Mouse (Mus musculus) forebrain, embryonic 15.5 days (tissue): ENCODE measurements around the gene Bnc1. TPM values are rescaled to one million over a fixed set of nuclear protein-coding genes. Genes with fewer than 3 reads are reported as not detected.
A peak's percentile ranks its signal among the peaks of the same experiment; 100 is the strongest.

Experiments
- ATAC-seq: fragments of 200-750 bp; cut with Nextera tagmentation; replicated peaks from 2 replicates; pipeline ENCODE4 v1.8.0; 2017; ENCODE audit warnings: mild to moderate bottlenecking, moderate TSS enrichment, moderate library complexity
- H3K27ac ChIP-seq: fragments of 300-500 bp; sonication (generic); replicated peaks from 2 replicates; pipeline ENCODE4 v1.5.1; 2015; ENCODE audit warnings: mild to moderate bottlenecking, inconsistent platforms
- H3K27me3 ChIP-seq: fragments of 300-500 bp; sonication (generic); 2 replicates; pipeline ENCODE4 v1.6.1; 2015; ENCODE audit warnings: inconsistent platforms
- H3K36me3 ChIP-seq: fragments of 300-500 bp; sonication (generic); 2 replicates; pipeline ENCODE4 v1.6.1; 2015; ENCODE audit warnings: mild to moderate bottlenecking, inconsistent platforms
- H3K4me1 ChIP-seq: fragments of 300-500 bp; sonication (generic); 2 replicates; pipeline ENCODE4 v1.6.1; 2015; ENCODE audit warnings: inconsistent platforms
- H3K4me2 ChIP-seq: fragments of 300-500 bp; sonication (generic); replicated peaks from 2 replicates; pipeline ENCODE4 v1.6.1; 2015; ENCODE audit warnings: mild to moderate bottlenecking, inconsistent platforms
- H3K4me3 ChIP-seq: fragments of 300-500 bp; sonication (generic); 2 replicates; pipeline ENCODE4 v1.5.1; 2015; ENCODE audit warnings: mild to moderate bottlenecking, inconsistent platforms
- H3K9ac ChIP-seq: fragments of 300-500 bp; sonication (generic); replicated peaks from 2 replicates; pipeline ENCODE4 v1.6.1; 2015; ENCODE audit warnings: mild to moderate bottlenecking, inconsistent platforms
- H3K9me3 ChIP-seq: fragments of 300-500 bp; sonication (generic); 2 replicates; pipeline ENCODE4 v1.6.1; 2016; ENCODE audit warnings: inconsistent platforms
- WGBS: fragments of 180-500 bp; shearing (Covaris S2); methylation state at CpG from one replicate; pipeline ENCODE4 v1.1.7; 2015; ENCODE audit warnings: mixed read lengths; 5-methylcytosine and 5-hydroxymethylcytosine counted together
- polyA plus RNA-seq: library from polyadenylated mRNA; unstranded; fragments of >200 nt; fragmentation: Nextera tagmentation; extraction: Ambion mirVana; gene quantifications from 2 replicates; pipeline ENCODE4 v1.2.1, GENCODE M21; 2015

Gene Bnc1
- polyA plus RNA-seq, 1 experiment from 2014 or later: 0.05 TPM

DNA sequence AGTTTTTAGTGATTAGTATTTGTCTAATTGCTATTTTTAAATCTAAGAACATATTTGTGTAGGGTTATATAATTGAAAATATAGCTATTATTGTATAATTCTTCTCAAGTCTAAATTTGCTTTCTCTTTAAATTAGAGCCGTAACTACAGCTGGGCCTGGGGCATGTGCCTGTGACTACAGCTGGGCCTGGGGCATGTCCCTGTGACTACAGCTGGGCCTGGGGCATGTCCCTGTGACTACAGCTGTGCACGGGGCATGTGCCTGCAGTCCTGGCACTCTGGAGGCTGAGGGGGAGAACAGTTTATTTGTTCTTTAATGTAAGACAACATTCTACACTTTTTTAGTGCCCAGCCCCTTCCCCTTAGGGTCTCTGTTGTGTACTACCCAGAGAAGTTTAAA lies 12.1 kb upstream of the Bnc1 start:
- H3K27ac ChIP-seq: no peak overlapping the region
- ATAC-seq: no peak
- H3K4me3 ChIP-seq: no peak overlapping the region
- WGBS: 67% methylated on average over 2 of the region's 2 CpGs
- H3K4me1 ChIP-seq: no peaks in the 10 kb centered on the region
- no peak overlapping the region for H3K4me2 ChIP-seq
- no peaks in the 10 kb centered on the region for H3K9me3 ChIP-seq
- no peaks in the 10 kb centered on the region for H3K36me3 ChIP-seq
- H3K27me3 ChIP-seq: 0 out of 2 replicates have a peak, but pooled peaks cover 7% of the 10 kb centered on the region
- H3K9ac ChIP-seq: no peak overlapping the region

DNA sequence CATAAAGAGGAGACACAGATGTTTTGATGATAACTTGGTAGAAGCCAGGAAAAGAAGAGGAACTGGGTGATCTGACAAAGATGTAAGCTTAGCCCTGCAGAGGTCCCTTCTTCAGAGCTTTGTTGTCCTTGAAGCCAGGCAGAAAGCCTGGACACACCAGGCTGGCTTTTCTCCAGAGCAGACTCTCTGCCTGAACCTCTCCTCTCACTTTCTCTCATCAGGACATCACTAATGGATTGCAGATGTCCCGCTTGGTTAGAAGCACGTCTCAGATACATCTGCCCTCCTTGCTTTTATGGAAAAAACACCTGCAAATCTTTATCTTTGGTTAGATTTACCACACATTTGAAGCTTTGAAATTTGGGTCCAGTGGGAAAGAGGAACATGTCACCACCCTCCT lies 7.7 kb upstream of the Bnc1 start:
- no peak overlapping the region for H3K4me3 ChIP-seq
- no peak overlapping the region for H3K9ac ChIP-seq
- H3K27ac ChIP-seq: no peak overlapping the region
- ATAC-seq: no peak
- no peaks in the 10 kb centered on the region for H3K36me3 ChIP-seq
- H3K9me3 ChIP-seq: no peaks in the 10 kb centered on the region
- 79% methylated on average over 2 of the region's 2 CpGs for WGBS
- H3K4me2 ChIP-seq: no peak overlapping the region
- peaks cover 19% of the 10 kb centered on the region for H3K27me3 ChIP-seq
- H3K4me1 ChIP-seq: no peaks in the 10 kb centered on the region

DNA sequence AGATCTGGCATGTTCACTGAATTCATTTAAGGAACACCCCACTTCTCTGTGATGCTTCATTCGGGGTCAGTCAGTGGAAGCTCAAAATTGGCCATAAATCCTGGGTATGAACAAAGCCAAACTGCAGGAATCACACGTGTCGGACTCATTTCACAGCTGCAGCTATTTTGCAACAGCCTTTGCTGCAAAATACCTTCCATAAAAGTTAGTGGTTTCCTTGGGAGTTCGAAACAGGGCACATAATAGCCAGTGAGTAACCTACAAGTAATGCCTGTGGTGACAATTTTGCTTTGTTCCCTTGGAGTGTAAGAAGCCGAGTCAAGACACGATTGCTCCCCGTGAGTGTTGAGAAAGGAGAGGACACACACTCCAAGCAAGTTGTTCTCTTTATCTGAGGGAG lies 7.3 kb upstream of the Bnc1 start:
- 70% methylated on average over 7 of the region's 7 CpGs for WGBS
- no peak overlapping the region for H3K9ac ChIP-seq

DNA sequence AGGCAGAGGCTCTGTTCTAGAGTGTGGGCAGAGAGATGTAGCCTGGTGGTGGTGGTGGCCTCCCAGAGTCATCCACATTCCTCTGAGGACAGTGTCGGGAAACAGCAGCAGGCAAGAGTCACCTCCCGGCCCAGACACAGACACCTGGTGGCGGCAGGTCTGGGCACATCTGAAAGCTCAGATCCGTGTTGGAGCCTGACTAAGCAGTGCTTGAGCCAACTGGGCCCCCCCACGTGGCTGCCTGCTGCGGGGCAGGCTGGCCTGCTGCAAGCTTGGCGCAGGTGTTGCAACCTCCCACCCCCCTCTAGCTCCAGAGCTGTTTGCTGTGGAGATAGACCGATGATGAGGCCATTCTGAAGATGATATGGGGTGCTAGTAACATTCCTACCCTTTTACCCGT lies 3.9 kb upstream of the Bnc1 start:
- H3K9ac ChIP-seq: no peak overlapping the region
- no peaks in the 10 kb centered on the region for H3K9me3 ChIP-seq
- no peak overlapping the region for H3K27ac ChIP-seq
- no peak overlapping the region for H3K4me3 ChIP-seq
- no peak for ATAC-seq
- H3K27me3 ChIP-seq: peaks cover 53% of the 10 kb centered on the region
- peaks cover 18% of the 10 kb centered on the region for H3K4me1 ChIP-seq
- H3K4me2 ChIP-seq: no peak overlapping the region
- WGBS: 27% methylated on average over 9 of the region's 9 CpGs
- no peaks in the 10 kb centered on the region for H3K36me3 ChIP-seq

More for the DNA sequence above, 7.3 kb upstream of the Bnc1 start:
- H3K4me2 ChIP-seq: no peak overlapping the region
- no peak overlapping the region for H3K27ac ChIP-seq
- no peaks in the 10 kb centered on the region for H3K36me3 ChIP-seq
- no peaks in the 10 kb centered on the region for H3K4me1 ChIP-seq
- H3K4me3 ChIP-seq: no peak overlapping the region
- peaks cover 23% of the 10 kb centered on the region for H3K27me3 ChIP-seq
- H3K9me3 ChIP-seq: no peaks in the 10 kb centered on the region
- no peak for ATAC-seq

DNA sequence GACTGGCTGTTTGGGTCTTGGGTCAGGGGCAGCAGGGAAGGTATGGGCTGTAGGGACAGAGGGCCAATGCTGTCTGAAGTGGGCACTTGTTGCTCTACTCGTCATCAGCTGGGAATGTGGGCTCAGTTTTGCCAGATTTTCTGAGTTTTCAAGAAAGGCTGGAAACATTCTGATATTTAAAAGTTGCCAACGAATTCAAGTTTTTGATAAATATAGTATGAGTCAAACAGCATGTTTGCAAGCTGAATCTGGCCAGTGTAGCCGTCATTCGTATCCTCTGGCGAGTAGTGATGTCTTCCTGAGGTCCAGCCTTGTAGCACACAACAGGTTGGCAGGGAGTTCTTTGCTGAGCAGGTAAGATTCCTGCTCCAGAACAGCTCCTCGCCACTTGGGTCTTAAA lies 3.0 kb upstream of the Bnc1 start:
- Histone ChIP-seq H3K9ac (no peak overlapping the region), H3K4me2 (no peak overlapping the region), H3K9me3 (no peaks in the 10 kb centered on the region), H3K36me3 (no peaks in the 10 kb centered on the region), H3K4me1 (peaks cover 18% of the 10 kb centered on the region), H3K27ac (no peak overlapping the region), H3K4me3 (no peak overlapping the region), H3K27me3 (peaks cover 57% of the 10 kb centered on the region)
- no peak for ATAC-seq
- WGBS: 79% methylated on average over 6 of the region's 6 CpGs

DNA sequence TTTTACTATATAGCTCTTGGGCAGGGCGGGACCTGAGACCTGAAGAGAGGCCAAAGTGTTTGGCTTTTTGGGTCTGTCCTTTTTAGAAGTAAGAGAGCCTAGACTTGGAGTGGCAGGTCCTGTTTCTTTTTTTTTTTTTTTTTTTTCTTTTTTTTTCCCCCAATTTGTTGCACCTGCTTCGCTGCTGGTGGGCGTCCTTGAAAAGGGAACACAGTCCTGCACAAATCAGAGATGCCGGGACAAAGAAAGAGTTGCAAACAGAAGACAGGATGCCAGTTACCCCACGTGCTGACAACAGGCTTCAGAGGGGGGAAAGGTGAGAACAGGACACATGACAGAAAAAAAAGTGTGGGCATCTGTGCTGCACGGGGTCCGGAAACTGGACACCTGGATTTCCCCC lies 1.0 kb upstream of the Bnc1 start:
- H3K4me1 ChIP-seq: peaks cover 18% of the 10 kb centered on the region
- no peak for ATAC-seq
- WGBS: 29% methylated on average over 7 of the region's 7 CpGs

DNA sequence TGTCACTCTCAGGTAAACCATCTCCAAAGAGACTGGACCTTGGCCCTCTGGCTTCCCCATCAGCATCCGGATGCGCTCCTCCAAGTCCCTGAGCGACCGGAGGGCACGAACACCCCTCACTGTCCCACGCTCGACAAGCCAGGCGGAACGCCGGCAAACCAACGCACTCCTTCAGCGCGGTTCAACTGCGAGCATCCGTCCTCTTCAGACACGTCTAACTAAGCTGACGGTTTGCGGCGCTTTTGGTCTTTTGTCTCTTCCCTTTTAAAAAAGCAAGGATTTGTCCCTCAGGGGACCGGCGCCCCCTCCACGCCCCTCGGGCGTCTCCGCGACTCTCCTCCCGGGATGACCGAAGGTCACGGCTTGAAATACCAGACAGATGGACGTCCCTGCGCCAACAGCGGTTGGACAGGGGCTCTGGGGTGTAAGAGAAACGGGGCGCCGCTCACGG lies 456 bp downstream of the Bnc1 start:
- ATAC-seq: no peak
- Histone ChIP-seq H3K4me2 (peak overlapping the region; percentile 89), H3K4me1 (peaks cover 18% of the 10 kb centered on the region), H3K9ac (peak overlapping the region; percentile 41), H3K36me3 (no peaks in the 10 kb centered on the region), H3K27me3 (peaks cover 72% of the 10 kb centered on the region), H3K27ac (no peak overlapping the region), H3K9me3 (no peaks in the 10 kb centered on the region), H3K4me3 (peak overlapping the region; percentile 46)
- 0% methylated on average over 36 of the region's 36 CpGs for WGBS

More for the DNA sequence above, 1.0 kb upstream of the Bnc1 start:
- no peaks in the 10 kb centered on the region for H3K9me3 ChIP-seq
- no peak overlapping the region for H3K4me2 ChIP-seq
- no peak overlapping the region for H3K27ac ChIP-seq
- H3K4me3 ChIP-seq: no peak overlapping the region
- H3K9ac ChIP-seq: no peak overlapping the region
- H3K36me3 ChIP-seq: no peaks in the 10 kb centered on the region
- peaks cover 67% of the 10 kb centered on the region for H3K27me3 ChIP-seq

DNA sequence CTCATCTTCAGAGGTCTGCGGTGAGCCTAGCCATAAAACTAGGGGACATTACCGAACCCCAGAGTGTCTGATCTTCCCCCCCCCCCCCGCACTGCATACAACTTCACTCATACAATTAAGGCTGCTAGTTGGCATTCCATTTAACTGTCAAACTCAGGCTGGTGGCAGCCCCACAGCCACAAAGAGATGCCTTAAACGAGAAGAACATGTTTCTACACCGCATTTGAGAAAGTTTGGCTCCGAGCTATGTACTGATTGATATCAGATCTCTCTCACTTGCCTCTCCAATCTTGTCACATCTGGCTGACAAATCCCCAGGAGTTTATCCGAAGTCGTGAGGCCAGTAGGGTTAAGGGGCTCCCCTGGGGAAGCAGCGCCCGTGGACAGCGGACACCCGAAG lies 976 bp downstream of the Bnc1 start:
- peaks cover 18% of the 10 kb centered on the region for H3K4me1 ChIP-seq
- no peaks in the 10 kb centered on the region for H3K36me3 ChIP-seq
- WGBS: 3% methylated on average over 12 of the region's 12 CpGs
- H3K27ac ChIP-seq: no peak overlapping the region
- H3K27me3 ChIP-seq: peaks cover 72% of the 10 kb centered on the region
- no peaks in the 10 kb centered on the region for H3K9me3 ChIP-seq
- ATAC-seq: no peak
- no peak overlapping the region for H3K9ac ChIP-seq
- H3K4me2 ChIP-seq: peak overlapping the region; percentile 89; the same call in 1 of the 2 replicates
- H3K4me3 ChIP-seq: peak overlapping the region; percentile 46

DNA sequence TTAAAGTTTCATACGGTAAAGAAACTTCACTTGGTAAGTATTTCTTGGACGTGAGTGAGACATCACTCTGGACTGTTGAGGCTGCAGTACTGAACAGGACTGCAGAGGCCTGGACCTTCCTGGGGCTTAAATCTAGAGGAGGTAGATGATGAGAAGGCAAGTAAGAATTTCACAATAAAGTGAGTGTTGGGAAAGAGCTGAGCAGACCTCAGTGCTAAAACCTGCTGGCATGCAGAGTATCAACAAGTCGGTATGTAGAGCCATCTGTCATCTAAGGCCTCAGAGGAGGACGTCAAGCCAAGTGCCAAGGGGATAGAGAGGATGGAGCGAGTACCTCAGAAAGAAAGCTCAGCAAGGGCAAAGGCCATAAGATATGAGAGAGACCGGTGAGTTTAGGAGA lies 8.4 kb downstream of the Bnc1 start:
- 85% methylated on average over 6 of the region's 6 CpGs for WGBS

DNA sequence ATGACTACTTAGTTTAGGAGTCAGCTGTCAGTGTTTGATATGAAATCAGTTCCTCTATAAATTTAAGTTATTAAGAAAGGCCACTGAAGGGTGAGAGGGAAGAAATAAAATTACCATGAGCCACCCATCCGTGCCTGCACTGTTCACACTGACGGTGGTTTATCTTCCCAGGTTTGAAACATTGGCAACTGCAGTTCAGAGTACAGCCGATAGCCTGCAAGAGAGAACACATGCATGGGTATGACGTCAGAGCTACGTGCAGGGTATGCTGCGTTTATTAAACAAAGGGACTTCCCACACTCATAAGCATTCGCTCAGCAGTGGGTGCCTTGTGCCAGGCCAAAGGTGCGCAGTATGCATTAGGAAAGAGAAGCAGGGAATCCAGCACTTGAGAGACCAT lies 13.8 kb downstream of the Bnc1 start:
- Histone ChIP-seq H3K36me3 (no peaks in the 10 kb centered on the region), H3K27ac (no peak overlapping the region), H3K4me2 (no peak overlapping the region), H3K27me3 (no peaks in the 10 kb centered on the region), H3K9me3 (no peaks in the 10 kb centered on the region), H3K4me1 (no peaks in the 10 kb centered on the region), H3K4me3 (no peak overlapping the region), H3K9ac (no peak overlapping the region)
- ATAC-seq: no peak
- WGBS: 73% methylated on average over 8 of the region's 8 CpGs

More for the DNA sequence above, 8.4 kb downstream of the Bnc1 start:
- H3K4me2 ChIP-seq: no peak overlapping the region
- no peak overlapping the region for H3K9ac ChIP-seq
- no peak for ATAC-seq
- no peaks in the 10 kb centered on the region for H3K4me1 ChIP-seq
- H3K4me3 ChIP-seq: no peak overlapping the region
- peaks cover 8% of the 10 kb centered on the region for H3K27me3 ChIP-seq
- H3K36me3 ChIP-seq: no peaks in the 10 kb centered on the region
- no peaks in the 10 kb centered on the region for H3K9me3 ChIP-seq
- H3K27ac ChIP-seq: no peak overlapping the region

GRCm38 (mm10) chr7:81974616-81975015 lies 17.5 kb downstream of the Bnc1 start:
- no peak for ATAC-seq
- Histone ChIP-seq H3K27me3 (no peaks in the 10 kb centered on the region), H3K36me3 (no peaks in the 10 kb centered on the region), H3K9me3 (no peaks in the 10 kb centered on the region), H3K4me2 (no peak overlapping the region), H3K9ac (no peak overlapping the region), H3K4me3 (no peak overlapping the region), H3K4me1 (no peaks in the 10 kb centered on the region), H3K27ac (no peak overlapping the region)
- WGBS: 88% methylated on average over 10 of the region's 10 CpGs

DNA sequence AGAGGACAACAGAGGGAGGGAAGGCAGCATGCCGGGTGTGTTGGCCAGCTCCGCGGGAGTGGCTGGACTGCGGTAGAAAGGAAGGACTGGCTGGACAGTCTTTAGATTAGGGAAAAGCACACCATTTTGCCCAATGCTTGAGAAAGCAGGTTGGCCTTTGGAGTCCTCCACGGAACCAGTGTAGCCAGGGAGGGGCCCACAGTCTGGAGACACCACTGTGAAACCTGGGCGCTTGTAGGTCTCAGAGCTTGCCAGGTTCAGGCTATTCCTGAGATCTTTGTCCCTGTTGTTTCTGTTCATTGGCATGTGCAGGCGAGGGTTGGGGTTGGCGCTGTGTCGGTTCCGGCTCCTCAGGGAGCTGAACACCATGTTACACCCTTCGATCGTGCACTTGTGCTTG lies 18.2 kb downstream of the Bnc1 start:
- no peak for ATAC-seq
- Histone ChIP-seq H3K4me2 (no peak overlapping the region), H3K36me3 (no peaks in the 10 kb centered on the region), H3K27ac (no peak overlapping the region), H3K9me3 (no peaks in the 10 kb centered on the region), H3K9ac (no peak overlapping the region), H3K4me1 (no peaks in the 10 kb centered on the region), H3K4me3 (no peak overlapping the region), H3K27me3 (no peaks in the 10 kb centered on the region)
- 92% methylated on average over 12 of the region's 12 CpGs for WGBS

GRCm38 (mm10) chr7:81973339-81973738 lies 18.8 kb downstream of the Bnc1 start:
- H3K4me1 ChIP-seq: no peaks in the 10 kb centered on the region
- 95% methylated on average over 5 of the region's 5 CpGs for WGBS
- ATAC-seq: no peak

More at GRCm38 (mm10) chr7:81973339-81973738, 18.8 kb downstream of the Bnc1 start:
- H3K36me3 ChIP-seq: no peaks in the 10 kb centered on the region
- H3K9ac ChIP-seq: no peak overlapping the region
- H3K4me2 ChIP-seq: no peak overlapping the region
- H3K9me3 ChIP-seq: no peaks in the 10 kb centered on the region
- no peaks in the 10 kb centered on the region for H3K27me3 ChIP-seq
- no peak overlapping the region for H3K27ac ChIP-seq
- H3K4me3 ChIP-seq: no peak overlapping the region
